In the genomic region with DNA sequence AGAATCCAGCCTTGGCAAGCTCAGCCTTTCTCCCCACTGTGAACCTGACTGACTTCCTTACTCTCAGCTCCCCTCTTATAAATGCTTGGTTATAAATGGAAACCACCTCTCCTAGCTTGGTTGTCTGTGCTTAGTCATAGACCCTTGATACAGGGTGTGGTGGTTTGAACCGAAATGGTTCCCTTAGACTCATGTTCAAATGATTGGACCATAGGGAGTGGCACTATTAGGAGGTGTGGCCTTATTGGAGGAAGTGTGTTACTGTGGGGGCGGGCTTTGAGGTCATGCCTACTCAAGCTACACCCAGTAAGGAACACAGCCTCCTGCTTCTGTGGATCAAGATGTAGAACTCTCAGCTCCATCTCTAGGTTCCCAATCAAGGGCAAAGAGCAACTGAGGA, we compare ENCODE assay signal across 17 mouse cellular contexts. TPM values are rescaled to one million over a fixed set of nuclear protein-coding genes. Genes with fewer than 3 reads are reported as not detected.
DNase-seq lines count a peak whose midpoint lies in the region; ATAC-seq and TF ChIP-seq lines count a peak whose summit lies in the region.
"Had no signal": no experiment of that assay in that cellular context is flagged by ENCODE, and none has a peak within 500 bp of the region (broad histone marks: within the 10 kb centered on the region; RNA-seq: fewer than 3 reads in every experiment).

No protein-coding gene starts in this region.

- no peak for TF ChIP-seq EP300 in CH12.LX (IDR thresholded peaks at IDR 0.05; ENCODE audit: low read length)

- H3K27ac ChIP-seq in CH12.LX (ENCODE audit: insufficient read depth, low read depth), result no peak overlapping the region
- H3K27ac ChIP-seq in midbrain, embryonic 11.5 days (ENCODE audit: low read depth, low read length), result no peak overlapping the region
- H3K27ac ChIP-seq: heart, embryonic 13.5 days; hindbrain, embryonic 15.5 days; liver, embryonic 14.5 days; midbrain, embryonic 15.5 days had no signal

- H3K9me3 ChIP-seq in CH12.LX (replicated peaks; ENCODE audit: low read length), result no peaks in the 10 kb centered on the region
- H3K9me3 ChIP-seq in midbrain, embryonic 11.5 days (ENCODE audit: control insufficient read depth, low read length), result no peaks in the 10 kb centered on the region
- H3K9me3 ChIP-seq: hindbrain, embryonic 15.5 days; midbrain, embryonic 15.5 days had no signal

- peak; percentile 90 for ATAC-seq in megakaryocyte, adult 5-6 weeks (ENCODE audit: poor library complexity, severe bottlenecking)
- ATAC-seq in midbrain, embryonic 11.5 days (ENCODE audit: low FRiP score), result no peak
- ATAC-seq: midbrain, embryonic 15.5 days; Patski had no signal

- peak; percentile 29; the same call in 1 of the 2 replicates for TF ChIP-seq POLR2A in CH12.LX (IDR thresholded peaks at IDR 0.05; ENCODE audit: low read depth, low read length)

- H3K4me3 ChIP-seq in CH12.LX (replicated peaks in 1 of 3; ENCODE audit: low read depth in 2 of 3, low read length in 2 of 3, poor library complexity in 1 of 3), result no peak overlapping the region
- no peak overlapping the region for H3K4me3 ChIP-seq in midbrain, embryonic 11.5 days (ENCODE audit: low read depth, low read length)
- H3K4me3 ChIP-seq: heart, embryonic 13.5 days; hindbrain, embryonic 15.5 days; midbrain, embryonic 15.5 days had no signal

- dilution Hi-C loops in CH12.LX (cut with MboI; ENCODE audit: extremely low pct_ligation_motif_present, extremely low pct_unique_long_range_greater_than_20kb, low sequenced_read_pairs), result no loop called here

- no peaks in the 10 kb centered on the region for H3K36me3 ChIP-seq in CH12.LX (replicated peaks in 1 of 2; ENCODE audit: control insufficient read depth in 1 of 2, insufficient read depth in 1 of 2, low read length in 1 of 2)
- H3K36me3 ChIP-seq in midbrain, embryonic 11.5 days (ENCODE audit: control insufficient read depth, insufficient read depth, low read length), result no peaks in the 10 kb centered on the region
- H3K36me3 ChIP-seq: heart, embryonic 13.5 days; hindbrain, embryonic 15.5 days; midbrain, embryonic 15.5 days had no signal

- no peaks in the 10 kb centered on the region for H3K27me3 ChIP-seq in CH12.LX (replicated peaks)
- H3K27me3 ChIP-seq in midbrain, embryonic 11.5 days (ENCODE audit: control insufficient read depth, insufficient read depth, low read length), result no peaks in the 10 kb centered on the region
- H3K27me3 ChIP-seq: heart, embryonic 13.5 days; hindbrain, embryonic 15.5 days; midbrain, embryonic 15.5 days; Patski had no signal

- in situ Hi-C loops in CH12.LX (cut with MboI; ENCODE audit: low pct_ligation_motif_present, low pct_unique_long_range_greater_than_20kb, low sequenced_read_pairs), result no loop called here

- H3K79me2 ChIP-seq in CH12.LX (replicated peaks; ENCODE audit: control insufficient read depth, extremely low read depth, insufficient read depth, poor library complexity, severe bottlenecking), result no peaks in the 10 kb centered on the region

- TF ChIP-seq CTCF in CH12.LX (conservative IDR thresholded peaks at IDR 0.05 in 1 of 2, IDR thresholded peaks at IDR 0.05 in 1 of 2; ENCODE audit: low read depth in 2 of 2, low read length in 2 of 2), result no peak

- WGBS in midbrain, embryonic 11.5 days, result 87% methylated on average over 2 of the region's 2 CpGs

- H3K4me2 ChIP-seq in CH12.LX (ENCODE audit: insufficient read depth, low read depth, poor library complexity, severe bottlenecking), result 0 out of 2 replicates have a peak overlapping the region, but pooled peaks have one; percentile 5
- H3K4me2 ChIP-seq in midbrain, embryonic 11.5 days, result no peak overlapping the region
- H3K4me2 ChIP-seq: heart, embryonic 13.5 days; hindbrain, embryonic 15.5 days; midbrain, embryonic 15.5 days had no signal

- peaks cover 13 to 14% of the 10 kb centered on the region in 2 experiments for H3K4me1 ChIP-seq in CH12.LX (ENCODE audit: control insufficient read depth in 1 of 2, insufficient read depth in 2 of 2)
- H3K4me1 ChIP-seq in midbrain, embryonic 11.5 days (ENCODE audit: control insufficient read depth, insufficient read depth, low read length), result no peaks in the 10 kb centered on the region
- H3K4me1 ChIP-seq: heart, embryonic 13.5 days; hindbrain, embryonic 15.5 days; midbrain, embryonic 15.5 days had no signal

- no peak overlapping the region for H3K9ac ChIP-seq in CH12.LX (ENCODE audit: insufficient read depth, low read depth)
- H3K9ac ChIP-seq in midbrain, embryonic 11.5 days (ENCODE audit: low read length), result no peak overlapping the region
- H3K9ac ChIP-seq: heart, embryonic 13.5 days; hindbrain, embryonic 15.5 days; liver, embryonic 14.5 days; midbrain, embryonic 15.5 days had no signal

- peak; percentile 71 for DNase-seq in 3134 (ENCODE audit: extremely low read depth, insufficient read length, low spot score)
- peak; percentile 72 for DNase-seq in CH12.LX (ENCODE audit: extremely low read depth)
- DNase-seq in c-Kit-positive CD71-positive TER-119-positive erythroid progenitor cells, embryonic 14.5 days (ENCODE audit: low spot score), result peak; percentile 10
- DNase-seq in midbrain, embryonic 11.5 days (ENCODE audit: low spot score, missing footprints), result no peak
- DNase-seq in right cerebral cortex, adult 2 months (ENCODE audit: low spot score in 2 of 2), result no peak
- DNase-seq in MN1 (ENCODE audit: low spot score), result no peak
- DNase-seq in heart, postnatal 4 days, result no peak
- DNase-seq: adrenal gland, postnatal 36 days; cerebellum, adult 9-11 months; kidney, postnatal 36 days had no signal

- TF ChIP-seq RAD21 in CH12.LX (IDR thresholded peaks at IDR 0.05; ENCODE audit: low read depth, low read length), result no peak

TF ChIP-seq in CH12.LX, 34 proteins besides CTCF, POLR2A, EP300 and RAD21:
- 0 out of 2 replicates have a peak, but pooled peaks have one; percentile 14 for TF ChIP-seq TBP (conservative IDR thresholded peaks at IDR 0.05; ENCODE audit: low read depth, low read length)
- no peak for TF ChIP-seq MYC (IDR thresholded peaks at IDR 0.05; ENCODE audit: low read depth, low read length)

RNA-seq across cellular contexts. Expression of a gene that starts 12.9 kb away (rescaled TPM):
- total RNA-seq in CH12.LX (2012; rRNA removed) (0.30 and 0.38 TPM in 2 replicates), CH12.LX (2014; rRNA removed) (not detected in 2 replicates)
- 0.20 and 0.35 TPM in 2 replicates for polyA plus RNA-seq in CH12.LX (2012; ENCODE audit: insufficient read length, low read depth)
- total RNA-seq in megakaryocyte, adult 5-6 weeks (2015), result 0.40 TPM in 1 of 2 replicates, not detected in the other
- total RNA-seq in megakaryocyte, adult 5-6 weeks (2017), result 0.22 and 2.0 TPM in 2 replicates
- not detected in 2 replicates for polyA plus RNA-seq in midbrain, embryonic 11.5 days (2014; fragmentation: Nextera tagmentation; extraction: Ambion mirVana)
- total RNA-seq in heart, postnatal 4 days (2021), result not detected
- total RNA-seq: left cerebral cortex, adult 8-10 months had no signal
- polyA plus RNA-seq: heart, embryonic 13.5 days; hindbrain, embryonic 15.5 days; midbrain, embryonic 15.5 days; Patski had no signal

RNA-seq across cellular contexts. Expression of a gene that starts 56.5 kb away (rescaled TPM):
- total RNA-seq in CH12.LX (2012; rRNA removed) (not detected in 2 replicates), CH12.LX (2014; rRNA removed) (not detected in 2 replicates)
- 0.57 TPM in 1 of 2 replicates, not detected in the other for polyA plus RNA-seq in CH12.LX (2012; ENCODE audit: insufficient read length, low read depth)
- total RNA-seq in megakaryocyte, adult 5-6 weeks (2015), result not detected in 2 replicates
- total RNA-seq in megakaryocyte, adult 5-6 weeks (2017), result not detected in 2 replicates
- not detected in 2 replicates for polyA plus RNA-seq in midbrain, embryonic 11.5 days (2014; fragmentation: Nextera tagmentation; extraction: Ambion mirVana)
- total RNA-seq in heart, postnatal 4 days (2021), result under 1 TPM in 1 of 2 experiments, not detected in 1; 0.54 TPM
- total RNA-seq: adrenal gland, postnatal 36 days; left cerebral cortex, adult 8-10 months had no signal
- polyA plus RNA-seq: heart, embryonic 13.5 days; hindbrain, embryonic 15.5 days; liver, embryonic 14.5 days; midbrain, embryonic 15.5 days; Patski had no signal

Comparison
In these comparisons a context has a peak if more than half of its experiments do, and no peak if none do; other contexts are left out.
1. DNase-seq: peak in 3134 (single experiment), CH12.LX (single experiment) and c-Kit-positive CD71-positive TER-119-positive erythroid progenitor cells, embryonic 14.5 days (single experiment); none in midbrain, embryonic 11.5 days (single experiment), right cerebral cortex, adult 2 months (0 of 2), MN1 (single experiment) and heart, postnatal 4 days (single experiment).